13 mouse cellular contexts compared by ENCODE assay signal in the genomic region with DNA sequence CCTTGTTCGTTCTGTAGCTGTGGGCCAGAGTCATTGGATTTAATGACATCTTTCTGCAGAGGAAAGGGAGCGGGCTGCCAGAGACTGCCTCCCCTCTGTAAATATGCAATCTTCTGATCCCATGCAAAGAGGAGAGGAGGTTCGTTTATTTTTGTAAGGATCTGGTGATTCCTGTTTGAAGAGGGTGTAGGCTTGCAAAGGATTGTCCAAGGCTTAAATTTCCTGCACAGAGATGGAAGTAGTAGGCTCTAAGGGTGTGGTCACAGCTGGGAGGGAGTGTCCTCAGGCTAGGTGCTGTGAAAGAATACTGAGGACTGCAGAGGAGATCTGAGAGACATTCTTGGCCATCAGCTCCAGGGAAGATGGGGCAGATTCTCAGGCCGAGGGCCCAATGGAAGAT. TPM values are rescaled to one million over a fixed set of nuclear protein-coding genes. Genes with fewer than 3 reads are reported as not detected.
DNase-seq lines count a peak whose midpoint lies in the region; ATAC-seq and TF ChIP-seq lines count a peak whose summit lies in the region.
"Had no signal": no experiment of that assay in that cellular context is flagged by ENCODE, and none has a peak within 500 bp of the region (broad histone marks: within the 10 kb centered on the region; RNA-seq: fewer than 3 reads in every experiment).

No protein-coding gene starts in this region.

- 31% methylated on average over 4 of the region's 4 CpGs for whole genome bisulfite sequencing in heart, embryonic 14.5 days
- 28% methylated on average over 4 of the region's 4 CpGs for WGBS in lung, embryonic 16.5 days
- WGBS in lung, adult 2 months: 36% methylated on average over 4 of the region's 4 CpGs
- 33% methylated on average over 4 of the region's 4 CpGs for WGBS in heart, embryonic 16.5 days
- WGBS in stomach, embryonic 16.5 days: 38% methylated on average over 4 of the region's 4 CpGs

- ATAC-seq in heart, embryonic 14.5 days (ENCODE audit: insufficient number of reproducible peaks, insufficient read depth, low FRiP score, low read depth): no peak
- ATAC-seq in lung, embryonic 16.5 days (ENCODE audit: low read depth): peak; percentile 39
- ATAC-seq in heart, embryonic 16.5 days (replicated peaks; ENCODE audit: extremely low read depth, insufficient read depth, low FRiP score): 0 out of 2 replicates have a peak, but pooled peaks have one; percentile 20
- peak; percentile 67; the same call in 1 of the 2 replicates for ATAC-seq in stomach, embryonic 16.5 days (ENCODE audit: insufficient read depth, low FRiP score)
- ATAC-seq: forebrain, postnatal 0 days; hindbrain, embryonic 16.5 days had no signal

- no peak for TF ChIP-seq POLR2A in lung, adult 2 months (IDR thresholded peaks at IDR 0.05; ENCODE audit: borderline replicate concordance, extremely low read depth, low read depth, low read length)

- peak overlapping the region; percentile 62 for H3K4me2 ChIP-seq in heart, embryonic 14.5 days (ENCODE audit: low read length)
- no peak overlapping the region for H3K4me2 ChIP-seq in lung, embryonic 16.5 days (ENCODE audit: low read depth, low read length)
- H3K4me2 ChIP-seq in heart, embryonic 16.5 days (ENCODE audit: low read depth, low read length): peak overlapping the region; percentile 47
- H3K4me2 ChIP-seq in stomach, embryonic 16.5 days (ENCODE audit: low read depth, low read length): no peak overlapping the region
- H3K4me2 ChIP-seq: liver, embryonic 11.5 days had no signal

- H3K9ac ChIP-seq in heart, embryonic 14.5 days (ENCODE audit: low read length): peak overlapping the region; percentile 58
- no peak overlapping the region for H3K9ac ChIP-seq in lung, embryonic 16.5 days (ENCODE audit: low read length)
- H3K9ac ChIP-seq in heart, embryonic 16.5 days (ENCODE audit: low read length): peak overlapping the region; percentile 60
- H3K9ac ChIP-seq in stomach, embryonic 16.5 days (ENCODE audit: low read length): no peak overlapping the region
- H3K9ac ChIP-seq: forebrain, postnatal 0 days had no signal

- H3K36me3 ChIP-seq in heart, embryonic 14.5 days (ENCODE audit: control insufficient read depth, insufficient read depth, low read length): no peaks in the 10 kb centered on the region
- no peaks in the 10 kb centered on the region for H3K36me3 ChIP-seq in lung, embryonic 16.5 days (ENCODE audit: control insufficient read depth, insufficient read depth, low read length)
- no peaks in the 10 kb centered on the region for H3K36me3 ChIP-seq in heart, embryonic 16.5 days (ENCODE audit: control insufficient read depth, insufficient read depth)
- no peaks in the 10 kb centered on the region for H3K36me3 ChIP-seq in stomach, embryonic 16.5 days (ENCODE audit: control insufficient read depth, insufficient read depth, low read length)

- no peak for DNase-seq in heart, postnatal 36 days
- no peak for DNase-seq in lung, adult 2 months
- DNase-seq in layer of hippocampus, adult 18-20 months (ENCODE audit: low spot score in 2 of 2): no peak
- DNase-seq: cerebellum, postnatal 14 days; forebrain, postnatal 0 days; gastrocnemius, postnatal 36 days had no signal

- TF ChIP-seq CTCF in lung, adult 2 months (IDR thresholded peaks at IDR 0.05; ENCODE audit: insufficient read depth, low read length): no peak

- H3K27ac ChIP-seq in heart, embryonic 14.5 days (replicated peaks in 1 of 2; ENCODE audit: control insufficient read depth in 1 of 2, insufficient read depth in 1 of 2, low read depth in 2 of 2, low read length in 2 of 2): peak overlapping the region; percentile 92 to 95
- H3K27ac ChIP-seq in lung, embryonic 16.5 days (ENCODE audit: low read length): peak overlapping the region; percentile 40; the same call in 1 of the 2 replicates
- H3K27ac ChIP-seq in heart, embryonic 16.5 days (ENCODE audit: low read length): peak overlapping the region; percentile 97
- H3K27ac ChIP-seq in stomach, embryonic 16.5 days (ENCODE audit: low read length): peak overlapping the region; percentile 38

- peaks cover 49 to 61% of the 10 kb centered on the region in 2 experiments for H3K4me1 ChIP-seq in heart, embryonic 14.5 days (ENCODE audit: control insufficient read depth in 2 of 2, insufficient read depth in 2 of 2, low read length in 2 of 2)
- H3K4me1 ChIP-seq in lung, embryonic 16.5 days (replicated peaks; ENCODE audit: control insufficient read depth, insufficient read depth, low read length): peaks cover 37% of the 10 kb centered on the region
- peaks cover 36% of the 10 kb centered on the region for H3K4me1 ChIP-seq in lung, adult 2 months (ENCODE audit: control insufficient read depth, insufficient read depth, low read length)
- peaks cover 57% of the 10 kb centered on the region for H3K4me1 ChIP-seq in heart, embryonic 16.5 days (ENCODE audit: control insufficient read depth, insufficient read depth, low read length)
- H3K4me1 ChIP-seq in stomach, embryonic 16.5 days (ENCODE audit: control insufficient read depth, insufficient read depth, low read length): peaks cover 32% of the 10 kb centered on the region

- H3K4me3 ChIP-seq in heart, embryonic 14.5 days (ENCODE audit: control insufficient read depth in 1 of 2, insufficient read depth in 1 of 2, low read depth in 1 of 2, low read length in 2 of 2): no peak overlapping the region
- no peak overlapping the region for H3K4me3 ChIP-seq in lung, embryonic 16.5 days (ENCODE audit: low read length)
- no peak overlapping the region for H3K4me3 ChIP-seq in lung, adult 2 months (replicated peaks; ENCODE audit: extremely low read depth, low read depth, low read length)
- H3K4me3 ChIP-seq in heart, embryonic 16.5 days (ENCODE audit: low read length): no peak overlapping the region
- no peak overlapping the region for H3K4me3 ChIP-seq in stomach, embryonic 16.5 days (replicated peaks; ENCODE audit: low read length)
- H3K4me3 ChIP-seq: megakaryocyte, embryonic 14.5 days had no signal

- no peaks in the 10 kb centered on the region for H3K27me3 ChIP-seq in heart, embryonic 14.5 days (ENCODE audit: control insufficient read depth, insufficient read depth, low read length)
- no peaks in the 10 kb centered on the region for H3K27me3 ChIP-seq in lung, embryonic 16.5 days (ENCODE audit: control insufficient read depth, insufficient read depth, low read depth, low read length)
- no peaks in the 10 kb centered on the region for H3K27me3 ChIP-seq in heart, embryonic 16.5 days (ENCODE audit: control insufficient read depth, insufficient read depth, low read length)
- no peaks in the 10 kb centered on the region for H3K27me3 ChIP-seq in stomach, embryonic 16.5 days (ENCODE audit: control insufficient read depth, insufficient read depth, low read length)

- intact Hi-C loops in heart, postnatal 36 days (cut with DNase I): no loop called here

- H3K9me3 ChIP-seq in heart, embryonic 14.5 days (ENCODE audit: control insufficient read depth, low read length): no peaks in the 10 kb centered on the region
- H3K9me3 ChIP-seq in lung, embryonic 16.5 days (ENCODE audit: control insufficient read depth, low read length): no peaks in the 10 kb centered on the region
- no peaks in the 10 kb centered on the region for H3K9me3 ChIP-seq in heart, embryonic 16.5 days (replicated peaks; ENCODE audit: control insufficient read depth, low read length)
- no peaks in the 10 kb centered on the region for H3K9me3 ChIP-seq in stomach, embryonic 16.5 days (replicated peaks; ENCODE audit: control insufficient read depth, low read length)
- H3K9me3 ChIP-seq: megakaryocyte, embryonic 14.5 days had no signal

RNA-seq across cellular contexts. Expression of a gene that starts 58.8 kb away (rescaled TPM):
- polyA plus RNA-seq in heart, embryonic 14.5 days (2014; fragmentation: Nextera tagmentation; extraction: Ambion mirVana): 46.6 and 51.3 TPM in 2 replicates
- 10 to 100 TPM; 37.4 to 43.5 TPM for total RNA-seq in heart, postnatal 36 days (2021)
- 21.5 and 23.9 TPM in 2 replicates for polyA plus RNA-seq in lung, embryonic 16.5 days (2015; fragmentation: Nextera tagmentation; extraction: Ambion mirVana)
- 43.9 and 46.8 TPM in 2 replicates for polyA plus RNA-seq in lung, adult 2 months (2012; rRNA removed)
- 38.0 and 42.0 TPM in 2 replicates for polyA plus RNA-seq in heart, embryonic 16.5 days (2015; fragmentation: Nextera tagmentation; extraction: Ambion mirVana)
- polyA plus RNA-seq in stomach, embryonic 16.5 days (2015; fragmentation: Nextera tagmentation; extraction: Ambion mirVana): 8.8 and 10.9 TPM in 2 replicates
- total RNA-seq in layer of hippocampus, adult 18-20 months (2021): 10 to 100 TPM; 18.0 to 19.5 TPM

Comparison
In these comparisons a context has a peak if more than half of its experiments do, and no peak if none do; other contexts are left out.
1. H3K27ac ChIP-seq: peak in every context shown above with its lines; median percentile 97 in heart, embryonic 16.5 days; 94 in heart, embryonic 14.5 days; 40 in lung, embryonic 16.5 days; 38 in stomach, embryonic 16.5 days.
2. H3K4me2 ChIP-seq: peak in heart, embryonic 14.5 days (single experiment) and heart, embryonic 16.5 days (single experiment); none in lung, embryonic 16.5 days (single experiment) and stomach, embryonic 16.5 days (single experiment).
3. H3K9ac ChIP-seq: peak in heart, embryonic 14.5 days (single experiment) and heart, embryonic 16.5 days (single experiment); none in lung, embryonic 16.5 days (single experiment) and stomach, embryonic 16.5 days (single experiment).